Mouse (Mus musculus): ENCODE results near the gene Vps33b. TPM values are rescaled to one million over a fixed set of nuclear protein-coding genes. Genes with fewer than 3 reads are reported as not detected.

The Vps33b gene
- total and polyA plus RNA-seq, 3 experiments: 23.4 to 24.9 TPM; not detected in 1

DNA sequence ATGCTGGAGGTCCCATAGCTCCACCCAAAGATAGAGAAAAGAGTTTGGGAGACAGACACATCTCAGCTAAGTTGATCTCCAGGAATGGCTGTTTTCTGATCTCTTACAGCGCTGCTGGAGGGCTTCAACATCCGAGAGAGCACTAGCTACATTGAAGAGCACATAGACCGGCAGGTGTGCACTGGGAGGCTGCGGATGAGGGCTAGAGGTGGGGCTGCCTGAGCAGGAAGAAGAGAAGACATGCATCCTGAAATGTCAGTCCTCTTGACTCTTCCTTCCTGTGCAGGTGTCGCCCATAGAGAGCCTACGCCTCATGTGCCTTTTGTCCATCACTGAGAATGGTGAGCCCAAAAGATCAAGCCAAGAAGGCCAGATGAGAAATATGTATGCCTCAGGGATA lies 16.3 kb downstream of the Vps33b start:
- Histone ChIP-seq H3K9ac (ENCODE audit: control insufficient read depth, low read depth, low read length, poor library complexity, severe bottlenecking) (no peak overlapping the region), H3K36me3 (ENCODE audit: control insufficient read depth in 1 of 2, insufficient read depth in 2 of 2, low read length in 2 of 2) (peaks cover 0 to 20% of the 10 kb centered on the region in 2 experiments; a peak in 2 of 4 replicates), H3K4me1 (ENCODE audit: control insufficient read depth in 1 of 2, insufficient read depth in 2 of 2, low read length in 2 of 2) (no peaks in the 10 kb centered on the region), H3K4me3 (ENCODE audit: control insufficient read depth in 1 of 2, insufficient read depth in 1 of 2, low read depth in 2 of 2, low read length in 2 of 2) (no peak overlapping the region), H3K27ac (ENCODE audit: control insufficient read depth, low read depth, low read length) (no peak overlapping the region), H3K9me3 (replicated peaks; ENCODE audit: insufficient read depth, low read length) (no peaks in the 10 kb centered on the region), H3K79me2 (ENCODE audit: control insufficient read depth, insufficient read depth, low read length, poor library complexity) (no peaks in the 10 kb centered on the region), H3K27me3 (ENCODE audit: control insufficient read depth in 1 of 2, insufficient read depth in 2 of 2, low read length in 2 of 2) (no peaks in the 10 kb centered on the region)
- no peak for DNase-seq (ENCODE audit: low read depth, low spot score)
- TF ChIP-seq RCOR1 (IDR thresholded peaks at IDR 0.05; ENCODE audit: low read depth, low read length): no peak
- TF ChIP-seq POLR2AphosphoS2 (IDR thresholded peaks at IDR 0.05; ENCODE audit: low read length): no peak
- TF ChIP-seq CHD1 (IDR thresholded peaks at IDR 0.05; ENCODE audit: low read depth, low read length): no peak
- TF ChIP-seq CTCF (IDR thresholded peaks at IDR 0.05 in 2 of 3, conservative IDR thresholded peaks at IDR 0.05 in 1 of 3; ENCODE audit: control insufficient read depth in 1 of 3, insufficient read depth in 1 of 3, low read depth in 2 of 3, low read length in 3 of 3, poor library complexity in 1 of 3, severe bottlenecking in 1 of 3): no peak
- TF ChIP-seq GATA1 (IDR thresholded peaks at IDR 0.05; ENCODE audit: low read depth, low read length): no peak
- no peak for TF ChIP-seq POLR2AphosphoS5 (IDR thresholded peaks at IDR 0.05; ENCODE audit: borderline replicate concordance, low read depth, low read length)
- TF ChIP-seq SIN3A (IDR thresholded peaks at IDR 0.05; ENCODE audit: low read length): no peak
- no peak for TF ChIP-seq TBP (IDR thresholded peaks at IDR 0.05; ENCODE audit: low read depth, low read length)
- TF ChIP-seq SMC3 (IDR thresholded peaks at IDR 0.05; ENCODE audit: low read depth, low read length): no peak
- no peak for TF ChIP-seq TAL1 (IDR thresholded peaks at IDR 0.05; ENCODE audit: low read length)
- TF ChIP-seq NRF1 (IDR thresholded peaks at IDR 0.05; ENCODE audit: insufficient read depth, low read depth, low read length, poor library complexity, severe bottlenecking): no peak
- TF ChIP-seq ZMIZ1 (IDR thresholded peaks at IDR 0.05; ENCODE audit: low read depth, low read length): no peak
- no peak for TF ChIP-seq EP300 (IDR thresholded peaks at IDR 0.05; ENCODE audit: low read depth in 1 of 2, low read length in 2 of 2)

DNA sequence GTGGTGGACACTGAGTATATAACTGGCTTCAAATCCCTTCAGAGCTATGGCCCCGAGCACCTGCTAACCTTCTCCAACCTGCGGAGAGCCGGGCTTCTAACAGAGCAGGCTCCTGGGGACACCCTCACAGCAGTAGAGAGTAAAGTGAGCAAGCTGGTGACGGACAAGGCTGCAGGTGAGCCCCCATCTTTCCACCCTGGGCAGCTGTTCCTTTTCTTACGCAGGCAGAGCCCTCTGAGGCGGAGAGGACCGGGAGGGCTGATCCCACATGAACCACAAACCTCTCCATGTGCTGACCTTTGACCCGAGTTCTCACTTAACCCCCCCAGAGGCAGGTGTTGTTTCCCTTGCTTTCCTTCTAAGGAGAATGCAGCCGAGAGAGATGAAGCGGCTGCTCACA lies 18.3 kb downstream of the Vps33b start:
- Histone ChIP-seq H3K36me3 (ENCODE audit: control insufficient read depth in 1 of 2, insufficient read depth in 2 of 2, low read length in 2 of 2) (peaks cover 0 to 15% of the 10 kb centered on the region in 2 experiments; a peak in 2 of 4 replicates), H3K4me3 (ENCODE audit: control insufficient read depth in 1 of 2, insufficient read depth in 1 of 2, low read depth in 2 of 2, low read length in 2 of 2) (no peak overlapping the region)
- TF ChIP-seq MAFK (IDR thresholded peaks at IDR 0.05; ENCODE audit: borderline replicate concordance, low read depth, low read length): no peak
- no peak for TF ChIP-seq POLR2AphosphoS2 (IDR thresholded peaks at IDR 0.05; ENCODE audit: low read length)
- no peak for TF ChIP-seq CTCF (IDR thresholded peaks at IDR 0.05 in 2 of 3, conservative IDR thresholded peaks at IDR 0.05 in 1 of 3; ENCODE audit: control insufficient read depth in 1 of 3, insufficient read depth in 1 of 3, low read depth in 2 of 3, low read length in 3 of 3, poor library complexity in 1 of 3, severe bottlenecking in 1 of 3)

More for the DNA sequence above, 18.3 kb downstream of the Vps33b start:
- Histone ChIP-seq H3K4me1 (ENCODE audit: control insufficient read depth in 1 of 2, insufficient read depth in 2 of 2, low read length in 2 of 2) (no peaks in the 10 kb centered on the region), H3K27ac (ENCODE audit: control insufficient read depth, low read depth, low read length) (no peak overlapping the region), H3K79me2 (ENCODE audit: control insufficient read depth, insufficient read depth, low read length, poor library complexity) (no peaks in the 10 kb centered on the region), H3K9me3 (replicated peaks; ENCODE audit: insufficient read depth, low read length) (no peaks in the 10 kb centered on the region), H3K27me3 (ENCODE audit: control insufficient read depth in 1 of 2, insufficient read depth in 2 of 2, low read length in 2 of 2) (no peaks in the 10 kb centered on the region), H3K9ac (ENCODE audit: control insufficient read depth, low read depth, low read length, poor library complexity, severe bottlenecking) (no peak overlapping the region)
- no peak for DNase-seq (ENCODE audit: low read depth, low spot score)
